Mouse (Mus musculus): ENCODE measurements at regions not wholly inside any gene's neighbourhood (a gene's known extent, or its start where the extent isn't known, plus 50 kb on each side); places are given as distances from the start of the nearest gene placed in this dataset.

DNA sequence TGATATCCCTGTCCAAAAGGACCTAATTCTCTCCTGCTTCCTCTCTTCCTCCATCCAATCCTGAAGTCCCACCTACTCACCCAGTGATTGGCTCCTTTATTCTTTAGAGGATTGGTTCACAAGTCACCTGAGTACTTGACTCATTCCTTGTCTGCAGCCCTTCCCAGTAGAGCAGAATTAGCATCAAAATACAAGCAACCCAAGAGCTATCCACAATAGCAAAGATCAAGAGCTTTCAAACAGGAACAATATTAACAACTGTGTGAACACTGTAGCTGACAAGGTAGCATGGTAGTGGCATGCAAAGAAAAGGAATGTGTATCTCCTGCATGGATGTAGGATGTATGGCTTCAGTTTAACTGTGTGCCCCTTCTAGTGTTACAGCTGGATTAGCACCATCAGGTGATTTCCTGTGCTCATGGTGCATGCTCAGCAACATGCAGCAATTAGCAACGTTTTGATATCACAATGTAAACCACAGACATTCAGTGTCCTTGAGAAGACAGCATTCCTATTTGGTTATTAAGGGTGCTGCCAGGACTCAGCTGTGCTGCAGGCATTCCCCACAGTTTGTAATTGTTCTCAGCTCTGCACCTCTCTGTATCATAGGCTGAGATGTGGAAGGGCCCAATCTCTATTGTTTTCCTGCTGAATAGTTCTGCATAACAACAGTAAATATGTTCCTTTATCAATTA is 437.2 kb downstream of the Ptprc start:
- 16% methylated on average over 1 of the region's 1 CpGs for WGBS
- no peaks in the 10 kb centered on the region for H3K36me3 ChIP-seq (ENCODE audit: control insufficient read depth, insufficient read depth, low read length)
- no peak overlapping the region for H3K4me2 ChIP-seq
- no peaks in the 10 kb centered on the region for H3K4me1 ChIP-seq (replicated peaks; ENCODE audit: control insufficient read depth, insufficient read depth, low read length)
- H3K9ac ChIP-seq (ENCODE audit: low read depth, low read length), result no peak overlapping the region
- H3K27me3 ChIP-seq (replicated peaks; ENCODE audit: control insufficient read depth, insufficient read depth, low read length), result no peaks in the 10 kb centered on the region
- H3K27ac ChIP-seq (ENCODE audit: low read depth, low read length), result no peak overlapping the region
- no peak for DNase-seq (ENCODE audit: low spot score)
- H3K9me3 ChIP-seq (ENCODE audit: control insufficient read depth, low read length), result no peaks in the 10 kb centered on the region
- no peak for ATAC-seq (replicated peaks; ENCODE audit: low FRiP score)
- H3K4me3 ChIP-seq (ENCODE audit: low read depth, low read length), result no peak overlapping the region

DNA sequence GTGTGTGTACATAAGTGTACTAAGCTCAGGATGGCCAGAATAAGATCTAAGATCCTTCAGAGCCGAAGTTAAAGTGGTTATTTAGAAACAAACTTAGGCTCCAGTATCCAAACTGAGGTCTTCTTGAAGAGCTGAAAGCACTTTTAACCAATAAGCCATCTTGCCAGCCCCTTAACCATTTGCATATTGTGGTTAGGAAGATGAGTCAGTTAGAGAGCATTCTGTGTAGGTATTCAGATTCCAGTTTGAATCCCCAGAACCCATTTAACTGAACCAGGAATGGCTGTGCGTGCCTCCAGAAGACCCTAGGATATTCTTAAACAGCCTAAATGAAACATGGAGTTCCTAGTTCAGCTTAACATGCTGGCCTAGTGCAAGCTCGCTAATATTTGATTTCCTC is 471.6 kb downstream of the Ptprc start:
- Histone ChIP-seq H3K27me3 (replicated peaks; ENCODE audit: control insufficient read depth, insufficient read depth, low read length) (no peaks in the 10 kb centered on the region), H3K9me3 (ENCODE audit: control insufficient read depth, low read length) (no peaks in the 10 kb centered on the region), H3K27ac (ENCODE audit: low read depth, low read length) (no peak overlapping the region), H3K4me1 (replicated peaks; ENCODE audit: control insufficient read depth, insufficient read depth, low read length) (no peaks in the 10 kb centered on the region), H3K9ac (ENCODE audit: low read depth, low read length) (no peak overlapping the region), H3K36me3 (ENCODE audit: control insufficient read depth, insufficient read depth, low read length) (no peaks in the 10 kb centered on the region), H3K4me3 (ENCODE audit: low read depth, low read length) (no peak overlapping the region), H3K4me2 (no peak overlapping the region)
- ATAC-seq (replicated peaks; ENCODE audit: low FRiP score) (no peak), DNase-seq (ENCODE audit: low spot score) (no peak)
- WGBS, result 74% methylated on average over 3 of the region's 3 CpGs

DNA sequence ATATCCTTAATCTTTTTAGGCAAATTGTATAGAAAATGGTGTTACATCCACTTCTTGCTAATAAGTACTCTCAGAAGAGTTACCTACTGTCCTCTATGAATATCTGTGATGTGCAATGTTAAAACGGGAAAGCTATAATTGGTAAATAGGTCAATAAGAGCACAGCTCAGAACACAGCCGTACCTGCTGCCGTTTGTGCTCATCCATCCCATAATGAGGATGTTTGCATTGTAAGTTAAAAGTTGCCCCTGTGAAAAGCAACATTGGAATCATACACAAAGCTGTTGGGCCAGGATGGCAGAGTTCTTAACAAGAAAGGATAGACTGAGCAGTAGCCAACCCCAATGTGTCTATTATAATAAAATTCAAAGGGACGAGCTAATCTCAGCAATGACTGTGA is 476.6 kb downstream of the Ptprc start:
- 88% methylated on average over 4 of the region's 4 CpGs for WGBS
- no peak for DNase-seq (ENCODE audit: low spot score)
- no peak overlapping the region for H3K4me3 ChIP-seq (ENCODE audit: low read depth, low read length)

DNA sequence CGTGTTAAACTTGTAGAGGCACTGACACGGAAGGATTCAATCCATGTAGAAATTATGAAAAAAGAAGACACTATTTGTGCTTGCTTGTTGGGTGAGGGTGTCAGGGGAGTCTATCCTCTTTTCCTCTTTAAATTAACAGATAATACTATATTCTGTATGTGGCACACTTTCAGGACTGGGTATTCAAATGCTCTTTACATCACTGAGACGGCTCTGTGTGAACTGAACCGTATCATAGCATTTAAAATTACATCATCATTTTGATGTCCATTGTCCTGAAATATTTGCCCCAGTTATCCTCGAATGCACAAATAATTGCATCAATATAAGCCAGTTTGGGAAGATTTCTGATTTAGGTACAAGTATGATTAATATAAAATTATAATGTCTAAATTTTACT is 478.2 kb downstream of the Ptprc start:
- H3K36me3 ChIP-seq (ENCODE audit: control insufficient read depth, insufficient read depth, low read length), result no peaks in the 10 kb centered on the region
- 75% methylated on average over 5 of the region's 5 CpGs for WGBS
- H3K27ac ChIP-seq (ENCODE audit: low read depth, low read length), result no peak overlapping the region
- no peaks in the 10 kb centered on the region for H3K27me3 ChIP-seq (replicated peaks; ENCODE audit: control insufficient read depth, insufficient read depth, low read length)
- no peak overlapping the region for H3K9ac ChIP-seq (ENCODE audit: low read depth, low read length)
- H3K9me3 ChIP-seq (ENCODE audit: control insufficient read depth, low read length), result no peaks in the 10 kb centered on the region
- no peaks in the 10 kb centered on the region for H3K4me1 ChIP-seq (replicated peaks; ENCODE audit: control insufficient read depth, insufficient read depth, low read length)
- H3K4me2 ChIP-seq, result no peak overlapping the region
- no peak overlapping the region for H3K4me3 ChIP-seq (ENCODE audit: low read depth, low read length)
- ATAC-seq (replicated peaks; ENCODE audit: low FRiP score) (no peak), DNase-seq (ENCODE audit: low spot score) (no peak)

More for the DNA sequence above, 476.6 kb downstream of the Ptprc start:
- no peak for ATAC-seq (replicated peaks; ENCODE audit: low FRiP score)
- H3K4me2 ChIP-seq, result no peak overlapping the region
- no peaks in the 10 kb centered on the region for H3K36me3 ChIP-seq (ENCODE audit: control insufficient read depth, insufficient read depth, low read length)
- no peak overlapping the region for H3K9ac ChIP-seq (ENCODE audit: low read depth, low read length)
- H3K9me3 ChIP-seq (ENCODE audit: control insufficient read depth, low read length), result no peaks in the 10 kb centered on the region
- H3K27ac ChIP-seq (ENCODE audit: low read depth, low read length), result no peak overlapping the region
- H3K27me3 ChIP-seq (replicated peaks; ENCODE audit: control insufficient read depth, insufficient read depth, low read length), result no peaks in the 10 kb centered on the region
- no peaks in the 10 kb centered on the region for H3K4me1 ChIP-seq (replicated peaks; ENCODE audit: control insufficient read depth, insufficient read depth, low read length)

DNA sequence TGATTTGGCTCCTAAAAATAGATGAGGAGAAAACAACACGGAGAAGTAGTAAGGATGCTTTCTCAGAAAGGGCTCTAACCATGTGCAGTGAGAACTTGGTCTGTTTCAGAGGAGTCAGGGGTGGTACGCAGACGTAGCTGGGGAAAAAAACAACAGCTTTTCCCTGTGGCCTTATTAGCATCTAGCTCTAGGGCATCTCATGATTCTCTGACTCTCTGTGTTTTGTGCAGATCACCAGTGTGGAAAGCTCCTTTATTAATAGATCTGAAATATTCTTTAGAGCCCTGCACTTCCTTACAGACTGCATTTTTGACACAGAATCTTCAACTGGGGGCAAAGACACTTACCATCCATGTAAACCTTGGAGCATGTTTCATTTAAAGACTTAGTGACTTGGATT is 478.7 kb downstream of the Ptprc start:
- Histone ChIP-seq H3K36me3 (ENCODE audit: control insufficient read depth, insufficient read depth, low read length) (no peaks in the 10 kb centered on the region), H3K4me1 (replicated peaks; ENCODE audit: control insufficient read depth, insufficient read depth, low read length) (no peaks in the 10 kb centered on the region), H3K27ac (ENCODE audit: low read depth, low read length) (no peak overlapping the region), H3K4me2 (no peak overlapping the region), H3K9ac (ENCODE audit: low read depth, low read length) (no peak overlapping the region), H3K27me3 (replicated peaks; ENCODE audit: control insufficient read depth, insufficient read depth, low read length) (no peaks in the 10 kb centered on the region), H3K9me3 (ENCODE audit: control insufficient read depth, low read length) (no peaks in the 10 kb centered on the region), H3K4me3 (ENCODE audit: low read depth, low read length) (no peak overlapping the region)
- no peak for DNase-seq (ENCODE audit: low spot score)
- ATAC-seq (replicated peaks; ENCODE audit: low FRiP score), result no peak
- WGBS, result 67% methylated on average over 3 of the region's 3 CpGs

DNA sequence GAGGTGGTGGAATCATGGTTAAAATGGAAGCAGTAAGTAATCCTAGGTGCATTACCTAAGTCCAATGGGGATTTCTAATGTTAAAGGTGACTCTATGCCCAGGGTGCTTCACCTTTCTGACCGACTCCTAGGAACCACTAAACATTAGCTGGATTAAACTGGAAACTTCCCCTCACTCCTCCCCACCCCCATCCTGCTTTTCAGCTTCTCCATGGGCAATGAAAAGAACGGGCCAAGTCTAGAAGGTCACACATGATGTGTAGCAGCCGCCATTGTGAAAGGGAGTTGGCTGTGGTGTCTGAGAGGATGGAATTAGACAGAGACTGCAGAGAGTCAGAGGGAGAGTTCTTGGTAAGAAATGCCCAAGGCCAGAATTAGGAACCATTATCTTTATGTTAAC is 479.8 kb downstream of the Ptprc start:
- DNase-seq (ENCODE audit: low spot score) (no peak), ATAC-seq (replicated peaks; ENCODE audit: low FRiP score) (no peak)
- no peak overlapping the region for H3K4me3 ChIP-seq (ENCODE audit: low read depth, low read length)
- no peak overlapping the region for H3K27ac ChIP-seq (ENCODE audit: low read depth, low read length)
- no peaks in the 10 kb centered on the region for H3K4me1 ChIP-seq (replicated peaks; ENCODE audit: control insufficient read depth, insufficient read depth, low read length)
- H3K9ac ChIP-seq (ENCODE audit: low read depth, low read length), result no peak overlapping the region
- no peaks in the 10 kb centered on the region for H3K36me3 ChIP-seq (ENCODE audit: control insufficient read depth, insufficient read depth, low read length)
- H3K27me3 ChIP-seq (replicated peaks; ENCODE audit: control insufficient read depth, insufficient read depth, low read length), result no peaks in the 10 kb centered on the region
- no peak overlapping the region for H3K4me2 ChIP-seq
- WGBS, result 73% methylated on average over 3 of the region's 3 CpGs
- no peaks in the 10 kb centered on the region for H3K9me3 ChIP-seq (ENCODE audit: control insufficient read depth, low read length)

DNA sequence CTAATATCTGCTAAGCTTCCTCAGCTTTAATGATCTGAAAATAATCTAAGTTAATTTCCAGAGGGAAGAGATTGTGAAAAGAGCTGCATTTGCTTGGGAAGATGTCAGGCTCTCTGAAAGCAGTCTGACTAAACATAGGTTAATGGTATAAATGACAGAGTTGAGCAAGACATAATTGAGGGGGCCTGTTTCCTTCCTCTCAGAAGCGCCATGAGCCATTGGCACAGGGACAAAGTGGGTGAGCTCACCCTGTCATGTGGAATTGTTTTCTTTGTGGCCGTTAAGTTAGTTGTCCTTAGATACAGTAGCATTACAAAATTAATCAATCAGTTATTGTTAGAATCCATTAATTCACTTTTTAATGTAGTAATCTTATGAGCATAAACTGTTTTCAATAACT is 483.0 kb downstream of the Ptprc start:
- DNase-seq (ENCODE audit: low spot score), result no peak
- H3K4me1 ChIP-seq (replicated peaks; ENCODE audit: control insufficient read depth, insufficient read depth, low read length), result no peaks in the 10 kb centered on the region
- WGBS, result 49% methylated on average over 2 of the region's 2 CpGs

DNA sequence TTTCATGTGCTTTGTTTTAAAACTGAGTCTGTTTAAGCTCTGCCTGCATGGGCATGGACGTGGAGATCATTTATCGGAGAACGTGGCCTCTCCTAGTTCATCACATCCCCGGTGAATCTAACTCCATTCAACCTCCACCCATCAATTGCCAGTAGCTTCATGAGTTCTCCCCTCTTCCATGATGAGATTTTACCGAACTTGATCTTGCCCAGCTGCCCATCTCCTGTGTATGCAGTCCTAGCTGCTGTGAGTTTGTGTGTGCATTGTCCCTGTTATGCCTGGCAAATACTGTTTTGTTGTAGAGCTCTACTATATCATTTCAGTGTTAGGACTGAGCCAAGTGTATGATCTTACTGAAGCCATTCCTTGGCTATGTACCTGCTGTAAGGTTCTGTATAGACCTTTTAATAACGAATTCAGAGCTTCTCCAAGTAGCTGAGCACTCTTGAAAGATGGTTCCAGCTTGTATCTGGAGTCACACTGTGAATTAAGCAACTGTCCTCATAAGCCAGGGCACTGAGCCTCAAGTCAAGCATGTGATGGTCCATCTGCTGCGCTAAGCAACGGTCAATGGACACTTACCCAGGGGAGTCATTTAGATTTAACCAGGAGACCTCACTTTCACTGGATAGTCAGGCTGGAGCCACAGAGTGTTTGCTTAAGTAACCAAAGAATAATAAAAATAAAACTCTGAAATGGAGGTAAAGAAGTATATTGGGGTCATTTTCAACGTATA is 484.5 kb downstream of the Ptprc start:
- no peaks in the 10 kb centered on the region for H3K36me3 ChIP-seq (ENCODE audit: control insufficient read depth, insufficient read depth, low read length)
- no peak for ATAC-seq (replicated peaks; ENCODE audit: low FRiP score)
- no peak overlapping the region for H3K4me3 ChIP-seq (ENCODE audit: low read depth, low read length)
- H3K9ac ChIP-seq (ENCODE audit: low read depth, low read length), result no peak overlapping the region
- H3K4me1 ChIP-seq (replicated peaks; ENCODE audit: control insufficient read depth, insufficient read depth, low read length), result no peaks in the 10 kb centered on the region
- H3K4me2 ChIP-seq, result no peak overlapping the region
- H3K9me3 ChIP-seq (ENCODE audit: control insufficient read depth, low read length), result no peaks in the 10 kb centered on the region
- H3K27me3 ChIP-seq (replicated peaks; ENCODE audit: control insufficient read depth, insufficient read depth, low read length), result no peaks in the 10 kb centered on the region
- no peak overlapping the region for H3K27ac ChIP-seq (ENCODE audit: low read depth, low read length)
- DNase-seq (ENCODE audit: low spot score), result no peak
- 86% methylated on average over 9 of the region's 9 CpGs for WGBS

More for the DNA sequence above, 483.0 kb downstream of the Ptprc start:
- Histone ChIP-seq H3K27me3 (replicated peaks; ENCODE audit: control insufficient read depth, insufficient read depth, low read length) (no peaks in the 10 kb centered on the region), H3K9me3 (ENCODE audit: control insufficient read depth, low read length) (no peaks in the 10 kb centered on the region), H3K4me3 (ENCODE audit: low read depth, low read length) (no peak overlapping the region), H3K4me2 (no peak overlapping the region), H3K9ac (ENCODE audit: low read depth, low read length) (no peak overlapping the region), H3K36me3 (ENCODE audit: control insufficient read depth, insufficient read depth, low read length) (no peaks in the 10 kb centered on the region), H3K27ac (ENCODE audit: low read depth, low read length) (no peak overlapping the region)
- no peak for ATAC-seq (replicated peaks; ENCODE audit: low FRiP score)

DNA sequence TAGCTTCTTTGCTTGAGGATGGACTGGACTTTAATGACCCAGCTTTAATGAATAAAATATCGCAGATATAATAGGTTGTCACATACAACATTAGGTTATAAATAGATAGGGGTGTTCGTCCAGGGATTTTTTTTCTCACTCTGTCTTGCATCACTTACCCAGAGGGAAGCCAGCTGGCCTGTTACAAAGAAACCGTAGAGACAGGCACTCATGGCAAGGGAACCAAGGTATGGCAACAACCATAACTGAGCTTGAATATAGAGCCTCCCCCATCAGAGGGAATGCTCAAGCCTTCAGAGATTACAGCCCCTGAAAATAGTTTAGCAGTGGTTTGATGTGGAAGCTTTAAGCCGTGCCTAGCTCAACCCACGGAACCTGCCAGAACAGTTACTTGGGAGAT is 504.9 kb downstream of the Ptprc start:
- H3K4me1 ChIP-seq (replicated peaks; ENCODE audit: control insufficient read depth, insufficient read depth, low read length), result no peaks in the 10 kb centered on the region
- no peak overlapping the region for H3K9ac ChIP-seq (ENCODE audit: low read depth, low read length)
- H3K4me2 ChIP-seq, result no peak overlapping the region
- H3K27me3 ChIP-seq (replicated peaks; ENCODE audit: control insufficient read depth, insufficient read depth, low read length), result no peaks in the 10 kb centered on the region
- DNase-seq (ENCODE audit: low spot score) (no peak), ATAC-seq (replicated peaks; ENCODE audit: low FRiP score) (no peak)
- no peaks in the 10 kb centered on the region for H3K9me3 ChIP-seq (ENCODE audit: control insufficient read depth, low read length)
- H3K36me3 ChIP-seq (ENCODE audit: control insufficient read depth, insufficient read depth, low read length), result no peaks in the 10 kb centered on the region
- no peak overlapping the region for H3K27ac ChIP-seq (ENCODE audit: low read depth, low read length)
- WGBS, result 79% methylated on average over 5 of the region's 5 CpGs
- H3K4me3 ChIP-seq (ENCODE audit: low read depth, low read length), result no peak overlapping the region
